Mouse (Mus musculus) embryonic fibroblast, embryonic 13.5 days (primary cell): ENCODE measurements around the gene Mthfr.

Experiments
- CTCF ChIP-seq: IDR thresholded peaks from 2 replicates; pipeline ENCODE4 v1.5.1; 2011; ENCODE audit warnings: mild to moderate bottlenecking, control low read depth, low read length, moderate library complexity, borderline replicate concordance; ENCODE audit not compliant: insufficient read depth
- POLR2A ChIP-seq: IDR thresholded peaks from 2 replicates; pipeline ENCODE4 v1.6.1; 2011; ENCODE audit warnings: low read depth, mild to moderate bottlenecking, control low read depth, low read length, moderate library complexity

GRCm38 (mm10) chr4:148087907-148088527 is 49.1 kb downstream of the Mthfr start, which contains the start of gene Agtrap:
- peak; percentile 54; the same call in 1 of the 2 replicates for TF ChIP-seq POLR2A
- no peak for TF ChIP-seq CTCF
